Mouse (Mus musculus) neural tube, embryonic 14.5 days (tissue): ENCODE data around the gene Zbtb44. TPM values are rescaled to one million over a fixed set of nuclear protein-coding genes. Genes with fewer than 3 reads are reported as not detected.
"Not testable (repeated sequence)": the region's sequence is repeated elsewhere in the genome, so short reads cannot be mapped to it uniquely, and the experiment has no call there.

Experiments
- ATAC-seq: fragments of 200-750 bp; cut with Nextera tagmentation; 2 replicates; pipeline ENCODE4 v1.8.0; 2017; ENCODE audit warnings: low read depth, mild to moderate bottlenecking, moderate TSS enrichment, moderate library complexity
- H3K27ac ChIP-seq: fragments of 300-500 bp; sonication (generic); 2 replicates; pipeline ENCODE4 v1.5.1; 2014; ENCODE audit warnings: low read depth, mild to moderate bottlenecking, control low read depth, low read length, moderate library complexity, mixed read lengths
- H3K27me3 ChIP-seq: fragments of 300-500 bp; sonication (generic); 2 replicates; pipeline ENCODE4 v1.6.1; 2014; ENCODE audit warnings: low read length; ENCODE audit not compliant: control insufficient read depth, insufficient read depth
- H3K36me3 ChIP-seq: fragments of 300-500 bp; sonication (generic); 2 replicates; pipeline ENCODE4 v1.6.1; 2014; ENCODE audit warnings: low read length, mixed read lengths; ENCODE audit not compliant: control insufficient read depth, insufficient read depth
- H3K4me1 ChIP-seq: fragments of 300-500 bp; sonication (generic); 2 replicates; pipeline ENCODE4 v1.6.1; 2014; ENCODE audit warnings: low read length; ENCODE audit not compliant: control insufficient read depth, insufficient read depth
- H3K4me2 ChIP-seq: fragments of 300-500 bp; sonication (generic); 2 replicates; pipeline ENCODE4 v1.6.1; 2014; ENCODE audit warnings: mild to moderate bottlenecking, low read depth, low read length, control low read depth
- H3K4me3 ChIP-seq: fragments of 300-500 bp; sonication (generic); 2 replicates; pipeline ENCODE4 v1.5.1; 2014; ENCODE audit warnings: low read depth, low read length, control low read depth, mixed read lengths
- H3K9ac ChIP-seq: fragments of 300-500 bp; sonication (generic); replicated peaks from 2 replicates; pipeline ENCODE4 v1.6.1; 2014; ENCODE audit warnings: low read depth, mild to moderate bottlenecking, control low read depth, low read length, mixed read lengths
- H3K9me3 ChIP-seq: fragments of 300-500 bp; sonication (generic); 2 replicates; pipeline ENCODE4 v1.6.1; 2016; ENCODE audit warnings: low read length; ENCODE audit not compliant: control insufficient read depth
- WGBS: fragments of 180-500 bp; shearing (Covaris S2); extraction: QIAGEN DNeasy Blood & Tissue Kit; methylation state at CpG from one replicate; pipeline ENCODE4 v1.1.7; 2014; 5-methylcytosine and 5-hydroxymethylcytosine counted together
- polyA plus RNA-seq: library from polyadenylated mRNA; unstranded; fragments of >200 nt; fragmentation: Nextera tagmentation; extraction: Ambion mirVana; gene quantifications from 2 replicates; pipeline ENCODE4 v1.2.1, GENCODE M21; 2014

Gene Zbtb44
- polyA plus RNA-seq, 1 experiment from 2014 or later: 5.7 TPM

- Histone ChIP-seq H3K4me2 (0 out of 2 replicates have a peak overlapping the region, but pooled peaks have one; percentile 14), H3K4me1 (peaks cover 9% of the 10 kb centered on the region; the same call in 1 of the 2 replicates), H3K9ac (no peak overlapping the region), H3K9me3 (no peaks in the 10 kb centered on the region), H3K27ac (no peak overlapping the region), H3K4me3 (no peak overlapping the region), H3K27me3 (no peaks in the 10 kb centered on the region), H3K36me3 (no peaks in the 10 kb centered on the region)
- no peak for ATAC-seq
Measured at GRCm38 (mm10) chr9:31032546-31032945, 2.1 kb downstream of the Zbtb44 start.

- Histone ChIP-seq H3K27ac (no peak overlapping the region), H3K4me3 (no peak overlapping the region), H3K9me3 (no peaks in the 10 kb centered on the region), H3K4me2 (no peak overlapping the region), H3K27me3 (no peaks in the 10 kb centered on the region), H3K4me1 (no peaks in the 10 kb centered on the region), H3K9ac (no peak overlapping the region), H3K36me3 (0 out of 2 replicates have a peak, but pooled peaks cover 6% of the 10 kb centered on the region)
- ATAC-seq: no peak
- 96% methylated on average over 5 of the region's 5 CpGs for WGBS
Measured at GRCm38 (mm10) chr9:31050208-31050607, 19.8 kb downstream of the Zbtb44 start.

- H3K27me3 ChIP-seq, H3K4me3 ChIP-seq, ATAC-seq, H3K9ac ChIP-seq, H3K4me2 ChIP-seq, H3K27ac ChIP-seq, H3K9me3 ChIP-seq, H3K36me3 ChIP-seq, H3K4me1 ChIP-seq: not testable (repeated sequence)
- WGBS: 96% methylated on average over 6 of the region's 6 CpGs
Measured at GRCm38 (mm10) chr9:31051509-31051908, 21.1 kb downstream of the Zbtb44 start.

- H3K36me3 ChIP-seq: peaks cover 9% of the 10 kb centered on the region; the same call in 1 of the 2 replicates
- H3K27me3 ChIP-seq: no peaks in the 10 kb centered on the region
- H3K9ac ChIP-seq: no peak overlapping the region
- no peak overlapping the region for H3K4me2 ChIP-seq
- H3K27ac ChIP-seq: no peak overlapping the region
- H3K4me3 ChIP-seq: no peak overlapping the region
- no peak for ATAC-seq
- WGBS: 82% methylated on average over 2 of the region's 2 CpGs
- H3K9me3 ChIP-seq: no peaks in the 10 kb centered on the region
- H3K4me1 ChIP-seq: no peaks in the 10 kb centered on the region
Measured at GRCm38 (mm10) chr9:31058723-31059122, 28.3 kb downstream of the Zbtb44 start.

GRCm38 (mm10) chr9:31070706-31071105 is 40.3 kb downstream of the Zbtb44 start:
- H3K4me3 ChIP-seq: no peak overlapping the region
- no peaks in the 10 kb centered on the region for H3K27me3 ChIP-seq
- no peak for ATAC-seq
- H3K4me2 ChIP-seq: no peak overlapping the region
- 94% methylated on average over 8 of the region's 8 CpGs for WGBS
- H3K9me3 ChIP-seq: no peaks in the 10 kb centered on the region
- no peak overlapping the region for H3K27ac ChIP-seq
- H3K4me1 ChIP-seq: no peaks in the 10 kb centered on the region
- no peak overlapping the region for H3K9ac ChIP-seq
- peaks cover 7% of the 10 kb centered on the region for H3K36me3 ChIP-seq

GRCm38 (mm10) chr9:31072256-31072655 is 41.8 kb downstream of the Zbtb44 start:
- ATAC-seq: no peak

GRCm38 (mm10) chr9:31073797-31074196 is 43.4 kb downstream of the Zbtb44 start:
- Histone ChIP-seq H3K4me3 (no peak overlapping the region), H3K36me3 (peaks cover under 1% of the 10 kb centered on the region; the same call in 1 of the 2 replicates), H3K9me3 (no peaks in the 10 kb centered on the region), H3K4me1 (no peaks in the 10 kb centered on the region), H3K4me2 (no peak overlapping the region), H3K9ac (no peak overlapping the region), H3K27me3 (no peaks in the 10 kb centered on the region), H3K27ac (no peak overlapping the region)
- ATAC-seq: no peak
- 82% methylated on average over 7 of the region's 7 CpGs for WGBS

More at GRCm38 (mm10) chr9:31072256-31072655, 41.8 kb downstream of the Zbtb44 start:
- Histone ChIP-seq H3K4me3 (no peak overlapping the region), H3K27ac (no peak overlapping the region), H3K27me3 (no peaks in the 10 kb centered on the region), H3K36me3 (peaks cover 3% of the 10 kb centered on the region; the same call in 1 of the 2 replicates), H3K9ac (no peak overlapping the region), H3K9me3 (no peaks in the 10 kb centered on the region), H3K4me2 (no peak overlapping the region), H3K4me1 (no peaks in the 10 kb centered on the region)
- 89% methylated on average over 5 of the region's 5 CpGs for WGBS

GRCm38 (mm10) chr9:31074836-31075235 is 44.4 kb downstream of the Zbtb44 start:
- no peaks in the 10 kb centered on the region for H3K9me3 ChIP-seq
- H3K4me3 ChIP-seq: no peak overlapping the region
- ATAC-seq: no peak
- H3K9ac ChIP-seq: no peak overlapping the region
- no peak overlapping the region for H3K27ac ChIP-seq
- no peaks in the 10 kb centered on the region for H3K27me3 ChIP-seq
- 75% methylated on average over 10 of the region's 10 CpGs for whole genome bisulfite sequencing
- no peaks in the 10 kb centered on the region for H3K36me3 ChIP-seq
- no peaks in the 10 kb centered on the region for H3K4me1 ChIP-seq
- H3K4me2 ChIP-seq: no peak overlapping the region

- Histone ChIP-seq H3K4me3 (no peak overlapping the region), H3K36me3 (no peaks in the 10 kb centered on the region), H3K9ac (no peak overlapping the region), H3K9me3 (no peaks in the 10 kb centered on the region), H3K4me2 (no peak overlapping the region), H3K4me1 (no peaks in the 10 kb centered on the region), H3K27me3 (no peaks in the 10 kb centered on the region), H3K27ac (no peak overlapping the region)
- WGBS: 76% methylated on average over 6 of the region's 6 CpGs
- ATAC-seq: no peak
Measured at GRCm38 (mm10) chr9:31080726-31081125, 50.3 kb downstream of the Zbtb44 start.
